Mouse (Mus musculus): ENCODE measurements at regions not wholly inside any gene's neighbourhood (a gene's known extent, or its start where the extent isn't known, plus 50 kb on each side); places are given as distances from the start of the nearest gene placed in this dataset.
"Not testable (repeated sequence)": the region's sequence is repeated elsewhere in the genome, so short reads cannot be mapped to it uniquely, and the experiment has no call there.

GRCm38 (mm10) chr12:113292029-113292809 is 106.5 kb downstream of the Tmem121 start:
- Histone ChIP-seq H3K9me3 (replicated peaks) (no peaks in the 10 kb centered on the region), H3K4me1 (no peaks in the 10 kb centered on the region), H3K9ac (no peak overlapping the region), H3K36me3 (no peaks in the 10 kb centered on the region), H3K4me3 (no peak overlapping the region), H3K4me2 (no peak overlapping the region), H3K27ac (no peak overlapping the region), H3K27me3 (replicated peaks) (no peaks in the 10 kb centered on the region)
- WGBS (ENCODE audit: insufficient replicate concordance) = 20% methylated on average over 1 of the region's 1 CpGs
- ATAC-seq = no peak

- H3K4me2 ChIP-seq = no peak overlapping the region
- no peak overlapping the region for H3K4me3 ChIP-seq
- no peak for ATAC-seq
- H3K36me3 ChIP-seq = no peaks in the 10 kb centered on the region
- no peaks in the 10 kb centered on the region for H3K4me1 ChIP-seq
- 54% methylated on average over 2 of the region's 2 CpGs for WGBS (ENCODE audit: insufficient replicate concordance)
- H3K27me3 ChIP-seq (replicated peaks) = no peaks in the 10 kb centered on the region
- H3K9me3 ChIP-seq (replicated peaks) = no peaks in the 10 kb centered on the region
- H3K9ac ChIP-seq = no peak overlapping the region
- no peak overlapping the region for H3K27ac ChIP-seq
Observed at GRCm38 (mm10) chr12:113295924-113296323, 110.2 kb downstream of the Tmem121 start.

GRCm38 (mm10) chr12:113305973-113306372 is 120.2 kb downstream of the Tmem121 start:
- H3K4me3 ChIP-seq = no peak overlapping the region
- H3K9ac ChIP-seq = no peak overlapping the region
- no peaks in the 10 kb centered on the region for H3K4me1 ChIP-seq
- no peaks in the 10 kb centered on the region for H3K9me3 ChIP-seq (replicated peaks)
- ATAC-seq = no peak
- WGBS (ENCODE audit: insufficient replicate concordance) = 37% methylated on average over 1 of the region's 1 CpGs
- no peaks in the 10 kb centered on the region for H3K36me3 ChIP-seq
- no peaks in the 10 kb centered on the region for H3K27me3 ChIP-seq (replicated peaks)
- no peak overlapping the region for H3K4me2 ChIP-seq
- H3K27ac ChIP-seq = no peak overlapping the region

- 19% methylated on average over 3 of the region's 3 CpGs for WGBS (ENCODE audit: insufficient replicate concordance)
- Histone ChIP-seq H3K4me2 (no peak overlapping the region), H3K4me3 (no peak overlapping the region), H3K27me3 (replicated peaks) (0 out of 2 replicates have a peak, but pooled peaks cover 6% of the 10 kb centered on the region), H3K4me1 (no peaks in the 10 kb centered on the region), H3K9ac (no peak overlapping the region), H3K36me3 (no peaks in the 10 kb centered on the region), H3K27ac (no peak overlapping the region), H3K9me3 (replicated peaks) (no peaks in the 10 kb centered on the region)
- ATAC-seq = no peak
Observed at GRCm38 (mm10) chr12:113313319-113313718, 127.6 kb downstream of the Tmem121 start.

- no peak for ATAC-seq
- no peak overlapping the region for H3K4me2 ChIP-seq
- 62% methylated on average over 4 of the region's 4 CpGs for WGBS (ENCODE audit: insufficient replicate concordance)
Observed at GRCm38 (mm10) chr12:113314624-113315023, 128.9 kb downstream of the Tmem121 start.

GRCm38 (mm10) chr12:113321086-113321485 is 135.4 kb downstream of the Tmem121 start:
- H3K27me3 ChIP-seq (replicated peaks) = no peaks in the 10 kb centered on the region
- H3K4me2 ChIP-seq = no peak overlapping the region
- H3K36me3 ChIP-seq = no peaks in the 10 kb centered on the region
- 61% methylated on average over 9 of the region's 9 CpGs for WGBS (ENCODE audit: insufficient replicate concordance)
- no peak for ATAC-seq
- no peaks in the 10 kb centered on the region for H3K4me1 ChIP-seq
- H3K9ac ChIP-seq = no peak overlapping the region
- H3K27ac ChIP-seq = no peak overlapping the region
- H3K9me3 ChIP-seq (replicated peaks) = no peaks in the 10 kb centered on the region
- no peak overlapping the region for H3K4me3 ChIP-seq

More at GRCm38 (mm10) chr12:113314624-113315023, 128.9 kb downstream of the Tmem121 start:
- Histone ChIP-seq H3K4me1 (no peaks in the 10 kb centered on the region), H3K36me3 (no peaks in the 10 kb centered on the region), H3K27me3 (replicated peaks) (0 out of 2 replicates have a peak, but pooled peaks cover 6% of the 10 kb centered on the region), H3K27ac (no peak overlapping the region), H3K9me3 (replicated peaks) (no peaks in the 10 kb centered on the region), H3K9ac (no peak overlapping the region), H3K4me3 (no peak overlapping the region)

GRCm38 (mm10) chr12:113322173-113322572 is 136.4 kb downstream of the Tmem121 start:
- no peak for ATAC-seq
- H3K36me3 ChIP-seq = no peaks in the 10 kb centered on the region
- H3K4me2 ChIP-seq = no peak overlapping the region
- no peak overlapping the region for H3K27ac ChIP-seq
- H3K27me3 ChIP-seq (replicated peaks) = no peaks in the 10 kb centered on the region
- H3K4me3 ChIP-seq = no peak overlapping the region
- WGBS (ENCODE audit: insufficient replicate concordance) = 74% methylated on average over 2 of the region's 2 CpGs
- no peak overlapping the region for H3K9ac ChIP-seq
- H3K4me1 ChIP-seq = no peaks in the 10 kb centered on the region
- no peaks in the 10 kb centered on the region for H3K9me3 ChIP-seq (replicated peaks)

- ATAC-seq = no peak
- Histone ChIP-seq H3K4me1 (no peaks in the 10 kb centered on the region), H3K27me3 (replicated peaks) (no peaks in the 10 kb centered on the region), H3K4me3 (no peak overlapping the region), H3K4me2 (no peak overlapping the region), H3K9ac (no peak overlapping the region), H3K9me3 (replicated peaks) (no peaks in the 10 kb centered on the region), H3K27ac (no peak overlapping the region), H3K36me3 (no peaks in the 10 kb centered on the region)
- WGBS (ENCODE audit: insufficient replicate concordance) = 71% methylated on average over 5 of the region's 5 CpGs
Observed at GRCm38 (mm10) chr12:113327851-113328250, 142.1 kb downstream of the Tmem121 start.

GRCm38 (mm10) chr12:113330266-113330665 is 144.5 kb downstream of the Tmem121 start:
- Histone ChIP-seq H3K27me3 (replicated peaks) (no peaks in the 10 kb centered on the region), H3K27ac (no peak overlapping the region), H3K9ac (no peak overlapping the region), H3K36me3 (no peaks in the 10 kb centered on the region), H3K4me1 (no peaks in the 10 kb centered on the region), H3K9me3 (replicated peaks) (no peaks in the 10 kb centered on the region), H3K4me3 (no peak overlapping the region), H3K4me2 (no peak overlapping the region)
- no peak for ATAC-seq
- 73% methylated on average over 6 of the region's 6 CpGs for WGBS (ENCODE audit: insufficient replicate concordance)

- no peak overlapping the region for H3K27ac ChIP-seq
- no peak overlapping the region for H3K9ac ChIP-seq
- 57% methylated on average over 3 of the region's 3 CpGs for WGBS (ENCODE audit: insufficient replicate concordance)
- no peak for ATAC-seq
- no peak overlapping the region for H3K4me2 ChIP-seq
- no peaks in the 10 kb centered on the region for H3K27me3 ChIP-seq (replicated peaks)
- no peak overlapping the region for H3K4me3 ChIP-seq
- no peaks in the 10 kb centered on the region for H3K4me1 ChIP-seq
- no peaks in the 10 kb centered on the region for H3K36me3 ChIP-seq
- no peaks in the 10 kb centered on the region for H3K9me3 ChIP-seq (replicated peaks)
Observed at GRCm38 (mm10) chr12:113332226-113332625, 146.5 kb downstream of the Tmem121 start.

GRCm38 (mm10) chr12:113333399-113333798 is 147.7 kb downstream of the Tmem121 start:
- Histone ChIP-seq H3K4me1 (no peaks in the 10 kb centered on the region), H3K4me2 (no peak overlapping the region), H3K9me3 (replicated peaks) (no peaks in the 10 kb centered on the region), H3K27ac (no peak overlapping the region), H3K36me3 (no peaks in the 10 kb centered on the region), H3K4me3 (no peak overlapping the region), H3K9ac (no peak overlapping the region), H3K27me3 (replicated peaks) (no peaks in the 10 kb centered on the region)
- no peak for ATAC-seq

GRCm38 (mm10) chr12:113333853-113334252 is 148.1 kb downstream of the Tmem121 start:
- not testable (repeated sequence) for ATAC-seq; H3K9ac ChIP-seq; H3K9me3 ChIP-seq (replicated peaks); H3K27ac ChIP-seq; H3K4me2 ChIP-seq; H3K27me3 ChIP-seq (replicated peaks); H3K36me3 ChIP-seq; H3K4me3 ChIP-seq; H3K4me1 ChIP-seq
- WGBS (ENCODE audit: insufficient replicate concordance) = 57% methylated on average over 3 of the region's 3 CpGs

- Histone ChIP-seq H3K4me2 (no peak overlapping the region), H3K27me3 (replicated peaks) (no peaks in the 10 kb centered on the region), H3K9ac (no peak overlapping the region), H3K9me3 (replicated peaks) (no peaks in the 10 kb centered on the region), H3K4me1 (no peaks in the 10 kb centered on the region), H3K36me3 (no peaks in the 10 kb centered on the region), H3K27ac (no peak overlapping the region), H3K4me3 (no peak overlapping the region)
- ATAC-seq = no peak
- 45% methylated on average over 3 of the region's 3 CpGs for WGBS (ENCODE audit: insufficient replicate concordance)
Observed at GRCm38 (mm10) chr12:113337271-113337670, 151.5 kb downstream of the Tmem121 start.
